Mouse (Mus musculus) forebrain, embryonic 14.5 days (tissue): Measurements from ENCODE around the gene Btbd19. TPM values are rescaled to one million over a fixed set of nuclear protein-coding genes. Genes with fewer than 3 reads are reported as not detected.

Experiments
- ATAC-seq: fragments of 200-750 bp; cut with Nextera tagmentation; 2 replicates; pipeline ENCODE4 v1.8.0; 2017; ENCODE audit warnings: mild to moderate bottlenecking, moderate library complexity
- DNase-seq: peaks from one replicate; pipeline ENCODE4 v3.0.0-alpha.2; 2015; ENCODE audit warnings: low spot score
- H3K27ac ChIP-seq: fragments of 300-500 bp; sonication (generic); 2 replicates; pipeline ENCODE4 v1.5.1; 2014; ENCODE audit warnings: low read depth, mild to moderate bottlenecking, control low read depth, low read length, moderate library complexity
- H3K27me3 ChIP-seq: fragments of 300-500 bp; sonication (generic); replicated peaks from 2 replicates; pipeline ENCODE4 v1.6.1; 2014; ENCODE audit warnings: low read length, control low read depth, mixed read lengths; ENCODE audit not compliant: control insufficient read depth, insufficient read depth
- H3K36me3 ChIP-seq: fragments of 300-500 bp; sonication (generic); 2 replicates; pipeline ENCODE4 v1.6.1; 2014; ENCODE audit warnings: low read length, control low read depth; ENCODE audit not compliant: control insufficient read depth, insufficient read depth
- H3K4me1 ChIP-seq: fragments of 300-500 bp; sonication (generic); 2 replicates; pipeline ENCODE4 v1.6.1; 2014; ENCODE audit warnings: antibody characterized with exemption, low read length, control low read depth; ENCODE audit not compliant: control insufficient read depth, insufficient read depth
- H3K4me2 ChIP-seq: fragments of 300-500 bp; sonication (generic); 2 replicates; pipeline ENCODE4 v1.6.1; 2014; ENCODE audit warnings: mild to moderate bottlenecking, control low read depth, low read length
- H3K4me3 ChIP-seq: fragments of 300-500 bp; sonication (generic); 2 replicates; pipeline ENCODE4 v1.5.1; 2014; ENCODE audit warnings: low read depth, low read length, control low read depth
- H3K9ac ChIP-seq: fragments of 300-500 bp; sonication (generic); 2 replicates; pipeline ENCODE4 v1.6.1; 2014; ENCODE audit warnings: mild to moderate bottlenecking, low read length, control low read depth, moderate library complexity
- H3K9me3 ChIP-seq: fragments of 300-500 bp; sonication (generic); replicated peaks from 2 replicates; pipeline ENCODE4 v1.6.1; 2016; ENCODE audit warnings: low read length, control low read depth, mixed read lengths; ENCODE audit not compliant: control insufficient read depth
- WGBS: fragments of 180-500 bp; shearing (Covaris S2); extraction: QIAGEN DNeasy Blood & Tissue Kit; methylation state at CpG from one replicate; pipeline ENCODE4 v1.1.7; 2014; 5-methylcytosine and 5-hydroxymethylcytosine counted together
- polyA plus RNA-seq: library from polyadenylated mRNA; unstranded; fragments of >200 nt; fragmentation: Nextera tagmentation; extraction: Ambion mirVana; gene quantifications from 2 replicates; pipeline ENCODE4 v1.2.1, GENCODE M21; 2014

Btbd19 gene
- polyA plus RNA-seq, 1 experiment from 2014 or later, result 2.5 TPM

DNA sequence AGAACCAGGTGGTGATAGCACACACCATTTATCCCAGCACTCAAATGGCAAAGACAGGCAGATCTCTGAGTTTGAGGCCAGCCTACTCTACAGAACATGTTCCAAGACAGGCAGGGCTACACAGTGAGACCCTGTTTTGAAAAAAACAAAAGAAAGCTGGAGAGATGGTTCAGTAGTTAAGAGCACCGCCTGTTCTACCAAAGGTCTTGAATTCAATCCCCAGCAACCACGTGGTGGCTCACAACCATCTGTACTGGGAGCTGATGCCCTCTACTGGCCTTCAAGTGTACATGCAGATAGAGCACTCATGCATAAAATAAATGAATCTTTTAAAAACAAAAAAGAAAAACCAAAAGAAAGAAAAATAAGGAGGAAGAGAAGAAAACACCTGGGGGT lies 13.7 kb upstream of the Btbd19 start:
- Histone ChIP-seq H3K4me1 (no peaks in the 10 kb centered on the region), H3K27ac (no peak overlapping the region), H3K4me2 (no peak overlapping the region), H3K4me3 (no peak overlapping the region), H3K9ac (no peak overlapping the region), H3K27me3 (no peaks in the 10 kb centered on the region), H3K9me3 (no peaks in the 10 kb centered on the region), H3K36me3 (no peaks in the 10 kb centered on the region)
- 0% methylated on average over 2 of the region's 2 CpGs for WGBS
- ATAC-seq (no peak), DNase-seq (peak; percentile 67)

DNA sequence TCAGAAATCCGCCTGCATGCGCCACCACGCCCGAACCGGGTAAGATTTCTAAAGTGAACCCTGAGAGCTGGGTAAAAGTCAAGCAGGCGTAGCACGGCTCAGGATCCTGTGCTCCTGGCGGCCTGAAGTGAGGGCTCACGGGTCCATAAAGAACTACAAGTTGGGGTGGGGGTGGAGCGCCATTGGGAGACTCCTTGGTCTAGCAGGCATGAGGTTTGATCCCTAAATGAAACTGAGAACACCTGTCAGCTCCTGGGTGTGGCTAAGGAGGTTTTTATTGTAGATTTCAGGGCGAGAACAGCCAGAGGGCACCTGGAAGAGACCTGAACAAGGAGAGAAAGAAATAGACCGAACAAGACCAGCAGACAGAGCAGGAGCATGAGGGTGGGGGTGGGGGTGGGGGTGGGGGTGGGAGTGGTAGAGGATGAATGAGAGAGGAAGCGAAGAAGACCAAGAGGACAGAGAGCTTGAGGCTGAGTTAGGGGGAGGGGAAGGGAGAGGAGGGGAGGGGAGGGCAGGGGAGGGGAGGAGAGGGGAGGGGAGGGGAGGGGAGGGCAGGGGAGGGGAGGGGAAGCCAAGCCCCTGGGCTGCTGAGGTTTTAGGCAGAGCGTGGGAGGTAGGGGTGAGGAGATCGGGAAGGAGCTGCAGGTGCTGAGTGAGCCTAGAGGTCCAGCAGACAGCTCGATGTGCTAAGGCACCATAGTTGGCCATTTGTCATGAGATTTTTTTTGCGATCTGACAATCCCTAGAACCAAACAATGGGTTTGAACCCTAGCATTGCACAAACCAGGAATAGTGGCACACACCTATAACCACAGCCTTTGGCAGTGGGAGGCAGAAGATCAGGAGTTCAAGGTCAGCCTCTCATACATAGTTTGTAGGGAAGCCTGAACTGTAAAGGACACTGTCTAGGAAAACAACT lies 13.0 kb upstream of the Btbd19 start:
- Histone ChIP-seq H3K36me3 (no peaks in the 10 kb centered on the region), H3K27me3 (no peaks in the 10 kb centered on the region), H3K27ac (no peak overlapping the region), H3K4me2 (no peak overlapping the region), H3K4me3 (no peak overlapping the region), H3K4me1 (no peaks in the 10 kb centered on the region), H3K9ac (no peak overlapping the region), H3K9me3 (no peaks in the 10 kb centered on the region)
- no peak for ATAC-seq
- no peak for DNase-seq
- WGBS, result 73% methylated on average over 17 of the region's 17 CpGs

DNA sequence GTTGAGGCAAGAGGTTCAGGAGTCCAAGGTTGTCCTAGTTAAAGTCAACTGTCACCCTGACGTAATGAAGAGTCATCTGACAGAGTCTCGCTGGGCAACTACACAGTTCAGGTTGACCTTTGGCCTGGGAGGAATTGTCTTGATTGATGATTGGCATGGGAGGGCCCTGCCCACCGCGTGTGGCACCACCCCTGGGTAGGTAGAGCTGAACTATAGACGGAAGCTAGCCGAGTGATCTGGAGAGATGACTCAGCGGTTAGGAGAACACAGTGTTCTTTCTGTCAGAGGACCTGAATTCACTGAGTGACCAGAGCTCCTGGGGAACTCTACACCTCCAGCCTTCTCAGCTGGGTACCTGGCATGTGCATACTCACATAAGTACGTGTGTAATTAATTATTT lies 10.5 kb upstream of the Btbd19 start:
- 36% methylated on average over 8 of the region's 8 CpGs for WGBS
- Histone ChIP-seq H3K9me3 (no peaks in the 10 kb centered on the region), H3K36me3 (no peaks in the 10 kb centered on the region), H3K4me1 (peaks cover 18% of the 10 kb centered on the region), H3K9ac (no peak overlapping the region), H3K4me3 (no peak overlapping the region), H3K4me2 (no peak overlapping the region), H3K27ac (no peak overlapping the region), H3K27me3 (0 out of 2 replicates have a peak, but pooled peaks cover 3% of the 10 kb centered on the region)
- DNase-seq (no peak), ATAC-seq (no peak)

DNA sequence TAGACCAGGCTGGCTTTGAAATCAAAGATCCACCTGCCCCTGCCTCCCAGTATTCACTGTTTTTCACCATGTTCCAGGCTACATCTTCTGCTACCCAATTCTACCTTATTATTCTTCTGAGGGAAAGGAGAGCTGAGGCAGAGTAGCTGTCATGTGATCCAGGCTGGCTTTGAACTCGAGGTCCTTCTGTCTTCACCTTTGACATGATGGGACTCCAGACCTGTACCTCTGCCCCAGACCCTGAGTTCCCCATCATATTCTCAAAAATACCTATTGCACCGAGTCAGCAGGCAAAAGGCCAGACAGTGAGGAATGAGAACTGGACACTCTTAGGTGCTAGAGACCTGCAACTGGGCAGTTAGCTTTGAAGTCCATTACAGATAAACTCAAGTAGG lies 9.1 kb upstream of the Btbd19 start:
- H3K9ac ChIP-seq, result 0 out of 2 replicates have a peak overlapping the region, but pooled peaks have one; percentile 58
- H3K4me3 ChIP-seq, result no peak overlapping the region; the same call in 1 of the 2 replicates
- WGBS, result 40% methylated on average over 2 of the region's 2 CpGs

DNA sequence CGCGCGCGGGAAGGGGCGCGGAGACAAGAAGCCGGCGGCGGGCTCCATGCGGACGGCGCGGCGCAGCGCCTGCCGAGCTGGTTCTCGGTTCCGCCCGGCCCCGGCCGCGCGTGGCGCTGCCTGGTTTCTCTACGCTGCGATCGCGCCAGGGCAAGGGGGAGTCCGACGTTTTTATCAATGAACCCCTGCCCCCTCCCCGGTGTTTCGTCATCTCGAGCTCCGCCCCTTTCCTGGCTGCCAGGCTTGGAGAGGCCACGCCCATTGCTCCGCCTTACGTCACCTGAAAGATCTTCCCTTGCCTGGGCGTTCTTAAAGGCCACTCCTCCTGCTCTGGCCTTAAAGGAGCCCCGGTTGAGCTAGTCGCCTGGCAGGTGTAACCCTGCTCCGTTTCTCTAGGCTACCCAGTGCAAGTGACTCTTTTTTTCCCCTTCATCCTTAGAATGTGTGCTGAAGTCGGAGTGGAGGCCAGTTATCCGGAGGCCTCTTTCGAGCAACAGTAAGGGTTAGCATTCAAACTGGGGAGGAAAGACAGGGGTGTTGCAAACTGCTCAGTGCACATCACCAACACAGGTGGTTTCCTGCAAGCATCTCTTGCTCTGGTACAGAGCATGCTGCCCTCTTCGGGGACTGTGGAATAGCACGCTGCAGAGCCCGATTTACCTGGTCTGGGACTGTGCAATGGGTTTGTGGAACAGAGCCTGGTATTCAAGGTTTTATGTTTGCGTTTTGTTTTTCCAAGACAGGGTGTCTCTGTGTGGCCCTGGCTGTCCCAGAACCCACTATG lies 8.5 kb upstream of the Btbd19 start, which contains the start of gene Plk3:
TSS of gene Plk3 (minus strand) at position 147 of the 784 bp plus-strand sequence.
- WGBS, result 2% methylated on average over 28 of the region's 48 CpGs
- ATAC-seq (peak; percentile 91), DNase-seq (peak; percentile 98)
- H3K9ac ChIP-seq, result peak within 1 kb of the TSS; percentile 84
- H3K36me3 ChIP-seq, result peaks cover 12% of the 10 kb centered on the region; the same call in 1 of the 2 replicates
- H3K4me2 ChIP-seq, result peak within 1 kb of the TSS; percentile 89
- H3K27me3 ChIP-seq, result 0 out of 2 replicates have a peak, but pooled peaks cover 3% of the 10 kb centered on the region
- H3K27ac ChIP-seq, result peak within 1 kb of the TSS; percentile 60; the same call in 1 of the 2 replicates
- peak within 1 kb of the TSS; percentile 90 for H3K4me3 ChIP-seq
- peaks cover 18% of the 10 kb centered on the region for H3K4me1 ChIP-seq
- no peaks in the 10 kb centered on the region for H3K9me3 ChIP-seq

More for the DNA sequence above, 9.1 kb upstream of the Btbd19 start:
- no peak overlapping the region for H3K27ac ChIP-seq
- peaks cover 18% of the 10 kb centered on the region for H3K4me1 ChIP-seq
- DNase-seq (no peak), ATAC-seq (no peak)
- H3K27me3 ChIP-seq, result 0 out of 2 replicates have a peak, but pooled peaks cover 3% of the 10 kb centered on the region
- H3K9me3 ChIP-seq, result no peaks in the 10 kb centered on the region
- H3K4me2 ChIP-seq, result peak overlapping the region; percentile 89; the same call in 1 of the 2 replicates
- H3K36me3 ChIP-seq, result peaks cover 8% of the 10 kb centered on the region; the same call in 1 of the 2 replicates

DNA sequence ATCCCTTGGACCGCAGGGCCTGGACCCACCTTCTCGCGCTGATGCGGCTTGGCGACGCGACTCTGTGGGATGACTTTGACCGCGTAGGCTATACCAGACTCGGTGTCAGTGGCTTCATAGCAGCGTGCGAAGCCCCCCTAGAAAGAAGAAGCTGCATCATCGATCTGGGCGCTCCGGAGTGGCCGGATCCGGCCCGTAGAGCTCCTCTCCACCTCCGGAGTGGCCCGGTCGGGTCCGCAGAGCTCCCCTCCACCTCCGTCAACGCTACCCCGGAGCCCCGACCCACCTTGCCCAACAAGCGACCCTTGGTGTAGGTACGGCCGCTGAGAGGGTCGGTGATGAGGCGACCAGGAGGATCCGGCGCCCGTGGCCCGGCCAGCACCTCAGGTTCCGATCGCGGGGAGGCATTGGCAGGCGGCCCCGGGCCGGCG lies 7.9 kb upstream of the Btbd19 start:
- H3K9ac ChIP-seq, result peak overlapping the region; percentile 84
- peaks cover 18% of the 10 kb centered on the region for H3K4me1 ChIP-seq
- 0 out of 2 replicates have a peak, but pooled peaks cover 3% of the 10 kb centered on the region for H3K27me3 ChIP-seq
- H3K4me2 ChIP-seq, result peak overlapping the region; percentile 89
- H3K27ac ChIP-seq, result peak overlapping the region; percentile 60; the same call in 1 of the 2 replicates
- H3K9me3 ChIP-seq, result no peaks in the 10 kb centered on the region
- ATAC-seq (peak; percentile 43), DNase-seq (peak; percentile 35)
- under 1% methylated on average over 42 of the region's 42 CpGs for WGBS
- peaks cover 17% of the 10 kb centered on the region for H3K36me3 ChIP-seq
- peak overlapping the region; percentile 90 for H3K4me3 ChIP-seq

DNA sequence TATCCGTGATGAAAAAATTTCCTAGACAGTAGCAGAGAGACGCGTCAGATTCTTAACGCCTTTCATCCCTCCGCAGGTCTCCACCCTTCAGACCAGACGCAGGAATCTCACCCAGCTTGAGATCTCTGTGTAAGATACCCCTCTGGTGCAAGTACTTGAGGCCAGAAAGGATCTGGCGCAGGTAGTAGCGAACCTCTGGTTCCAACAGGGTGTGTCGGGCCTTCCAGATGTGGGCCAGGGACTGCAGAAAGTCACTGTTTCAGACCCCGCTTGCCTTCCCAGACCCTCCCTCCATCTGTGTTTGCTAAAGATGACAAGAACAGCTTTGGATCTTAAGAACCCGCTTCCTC lies 7.2 kb upstream of the Btbd19 start:
- peaks cover 24% of the 10 kb centered on the region for H3K36me3 ChIP-seq

DNA sequence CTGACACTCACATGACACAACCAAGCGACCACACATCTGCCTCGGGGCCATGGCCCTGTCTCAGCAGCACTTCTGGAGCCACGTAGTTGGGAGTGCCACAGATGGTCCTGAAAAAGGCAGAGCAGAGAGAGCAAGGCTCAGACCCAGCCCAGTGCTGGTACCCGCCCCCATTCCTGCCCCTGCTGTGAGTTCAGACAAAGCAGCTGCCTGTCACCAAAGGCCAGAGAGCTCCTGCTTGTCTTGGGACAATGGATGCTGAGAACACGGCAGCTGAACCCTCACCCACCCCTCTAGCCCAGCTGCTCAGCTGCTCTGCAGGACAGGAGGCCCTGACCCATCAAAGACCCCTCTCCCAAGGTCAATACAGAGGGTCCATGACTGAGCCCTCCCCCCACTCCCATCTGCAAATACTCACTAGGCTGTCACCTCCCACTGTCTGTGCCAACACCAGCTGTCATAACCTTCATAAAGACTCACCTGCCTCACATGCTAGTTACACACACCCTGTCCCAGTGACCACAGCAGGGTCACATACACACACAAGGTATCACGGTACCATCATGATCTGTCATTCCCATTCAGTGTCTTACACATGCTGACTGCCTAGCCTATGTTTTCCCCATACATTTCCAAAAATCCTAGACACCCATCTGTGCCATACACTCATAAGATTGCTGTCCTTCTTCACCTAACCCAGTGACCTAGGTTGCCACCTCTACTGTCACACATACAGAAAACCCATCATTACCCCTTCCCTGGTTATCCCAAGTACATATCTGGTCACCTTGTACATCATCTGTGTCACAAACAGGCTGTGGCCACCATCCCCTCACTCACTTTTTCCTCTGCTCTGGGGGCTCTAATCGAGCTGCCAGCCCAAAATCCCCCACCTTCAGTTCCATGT lies 6.6 kb upstream of the Btbd19 start:
- H3K4me3 ChIP-seq, result peak overlapping the region; percentile 90
- peak overlapping the region; percentile 84; the same call in 1 of the 2 replicates for H3K9ac ChIP-seq
- H3K36me3 ChIP-seq, result peaks cover 24% of the 10 kb centered on the region
- DNase-seq, result peak; percentile 62
- ATAC-seq, result peak; percentile 16; the same call in 1 of the 2 replicates
- H3K9me3 ChIP-seq, result no peaks in the 10 kb centered on the region
- peak overlapping the region; percentile 89 for H3K4me2 ChIP-seq
- H3K4me1 ChIP-seq, result peaks cover 18% of the 10 kb centered on the region
- 5% methylated on average over 7 of the region's 7 CpGs for WGBS
- no peak overlapping the region for H3K27ac ChIP-seq
- H3K27me3 ChIP-seq, result 0 out of 2 replicates have a peak, but pooled peaks cover 3% of the 10 kb centered on the region

More for the DNA sequence above, 7.2 kb upstream of the Btbd19 start:
- Histone ChIP-seq H3K4me1 (peaks cover 18% of the 10 kb centered on the region), H3K9me3 (no peaks in the 10 kb centered on the region), H3K27ac (no peak overlapping the region), H3K4me2 (peak overlapping the region; percentile 89), H3K27me3 (0 out of 2 replicates have a peak, but pooled peaks cover 3% of the 10 kb centered on the region), H3K4me3 (peak overlapping the region; percentile 90), H3K9ac (peak overlapping the region; percentile 84)
- WGBS, result 6% methylated on average over 11 of the region's 11 CpGs
- ATAC-seq (no peak), DNase-seq (no peak)
